Mouse (Mus musculus) left cerebral cortex, postnatal 4 days (tissue): ENCODE measurements around the gene Wdr46. TPM values are rescaled to one million over a fixed set of nuclear protein-coding genes. Genes with fewer than 3 reads are reported as not detected.

Experiments
- DNase-seq: peaks from one replicate; pipeline ENCODE4 v3.0.0-alpha.2; 2022
- intact Hi-C: fragments of 180-260 bp; cut with DNase I; formaldehyde crosslinking; loops from one replicate; pipeline ENCODE4 v1.15.1; 2025
- total RNA-seq, 2 experiments: library from RNA; stranded (reverse); gene quantifications; 2 replicates each; pipeline ENCODE4 v1.2.3; 2021

Gene Wdr46
- total RNA-seq, 2 experiments from 2014 or later = 30.1 to 36.6 TPM

DNA sequence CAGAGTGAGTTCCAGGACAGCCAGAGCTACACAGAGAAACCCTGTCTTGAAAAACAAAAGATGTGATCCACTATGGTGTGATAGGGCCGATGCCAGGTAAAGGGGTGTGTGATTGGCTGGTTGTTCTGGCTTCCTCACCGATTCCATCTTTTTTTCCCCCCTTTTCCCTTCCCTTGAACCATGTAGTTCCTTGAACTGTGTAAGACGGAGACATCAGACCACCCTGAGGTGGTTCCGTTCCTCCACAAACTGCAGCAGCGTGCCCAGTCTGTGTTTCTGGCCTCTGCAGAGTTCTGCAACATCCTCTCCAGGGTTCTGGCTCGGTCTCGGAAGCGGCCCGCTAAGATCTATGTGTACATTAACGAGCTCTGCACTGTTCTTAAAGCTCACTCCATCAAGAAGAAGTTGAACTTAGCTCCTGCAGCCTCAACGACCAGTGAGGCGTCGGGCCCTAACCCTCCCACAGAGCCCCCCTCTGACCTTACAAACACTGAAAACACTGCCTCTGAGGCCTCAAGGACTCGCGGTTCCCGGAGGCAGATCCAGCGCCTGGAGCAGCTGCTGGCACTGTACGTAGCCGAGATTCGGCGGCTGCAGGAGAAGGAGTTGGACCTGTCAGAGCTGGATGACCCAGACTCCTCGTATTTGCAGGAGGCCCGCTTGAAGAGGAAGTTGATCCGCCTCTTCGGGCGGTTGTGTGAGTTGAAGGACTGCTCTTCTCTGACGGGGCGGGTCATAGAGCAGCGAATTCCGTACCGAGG is 29.2 kb upstream of the Wdr46 start:
- DNase-seq = no peak
- intact Hi-C loops = no loop called here

DNA sequence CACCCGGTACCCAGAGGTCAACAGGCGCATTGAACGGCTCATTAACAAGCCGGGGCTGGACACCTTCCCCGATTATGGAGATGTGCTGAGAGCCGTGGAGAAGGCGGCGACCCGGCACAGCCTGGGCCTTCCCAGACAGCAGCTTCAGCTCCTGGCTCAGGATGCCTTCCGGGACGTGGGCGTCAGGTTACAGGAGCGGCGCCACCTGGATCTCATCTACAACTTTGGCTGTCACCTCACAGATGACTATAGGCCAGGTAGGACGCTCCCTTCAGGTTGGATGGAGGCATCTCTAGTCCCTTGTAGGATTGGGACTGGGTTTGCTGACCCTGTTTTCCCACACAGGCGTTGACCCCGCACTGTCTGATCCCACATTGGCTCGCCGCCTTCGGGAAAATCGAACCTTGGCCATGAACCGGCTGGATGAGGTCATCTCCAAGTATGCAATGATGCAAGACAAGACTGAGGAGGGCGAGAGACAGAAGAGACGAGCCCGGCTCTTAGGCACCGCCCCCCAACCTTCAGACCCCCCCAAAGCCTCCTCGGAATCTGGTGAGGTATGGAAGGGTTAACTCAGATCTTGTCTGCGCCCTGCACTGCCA is 28.5 kb upstream of the Wdr46 start:
- no peak for DNase-seq

DNA sequence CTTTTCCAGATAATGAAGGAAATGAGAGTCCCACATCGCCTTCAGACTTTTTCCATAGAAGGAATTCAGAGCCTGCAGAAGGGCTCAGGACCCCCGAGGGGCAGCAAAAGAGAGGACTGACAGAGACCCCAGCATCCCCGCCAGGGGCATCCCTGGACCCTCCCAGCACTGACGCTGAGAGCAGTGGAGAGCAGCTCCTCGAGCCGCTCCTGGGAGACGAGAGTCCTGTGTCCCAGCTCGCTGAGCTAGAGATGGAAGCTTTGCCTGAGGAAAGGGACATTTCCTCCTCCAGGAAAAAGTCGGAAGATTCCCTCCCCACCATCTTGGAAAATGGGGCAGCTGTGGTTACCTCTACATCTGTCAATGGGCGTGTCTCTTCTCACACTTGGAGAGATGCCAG is 27.2 kb upstream of the Wdr46 start:
- intact Hi-C loops = no loop called here
- DNase-seq = no peak

More for the DNA sequence above, 28.5 kb upstream of the Wdr46 start:
- intact Hi-C loops = no loop called here

DNA sequence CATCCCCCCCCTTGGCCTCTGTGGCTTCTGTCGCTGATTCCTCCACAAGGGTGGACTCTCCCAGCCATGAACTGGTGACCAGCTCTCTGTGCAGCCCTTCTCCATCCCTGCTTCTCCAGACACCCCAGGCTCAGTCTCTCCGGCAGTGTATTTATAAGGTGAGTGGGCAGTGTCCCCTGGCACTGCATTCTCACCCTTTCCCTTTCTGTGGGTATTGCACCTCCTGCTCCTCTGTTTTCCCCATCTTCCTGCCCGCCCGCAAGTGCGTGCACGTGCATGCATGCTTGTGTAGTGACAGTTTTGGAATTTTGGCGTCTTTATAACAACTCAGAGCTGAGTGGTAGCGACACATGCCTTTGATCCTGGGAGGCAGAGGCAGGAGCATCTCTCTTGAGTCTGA is 26.6 kb upstream of the Wdr46 start:
- no peak for DNase-seq
- intact Hi-C loops = no loop called here

DNA sequence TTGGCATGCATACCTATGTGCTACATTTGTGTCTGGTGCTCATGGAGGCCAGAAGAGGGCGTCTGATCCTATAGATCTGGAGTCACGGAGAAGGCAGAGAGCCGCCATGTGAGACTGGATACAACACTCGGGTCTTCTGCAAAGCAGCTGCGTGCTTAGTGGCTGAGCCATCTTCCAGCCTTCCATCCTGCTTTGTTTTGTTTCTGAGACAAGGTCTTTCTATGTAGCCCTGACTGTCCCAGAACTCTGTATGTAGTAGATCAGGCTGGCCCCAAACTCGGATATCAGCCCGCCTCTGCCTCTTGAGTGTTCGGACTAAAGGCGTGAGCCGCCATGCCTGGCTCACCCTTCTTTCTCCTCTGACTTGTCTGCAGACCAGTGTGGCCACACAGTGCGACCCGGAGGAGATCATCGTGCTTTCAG is 25.5 kb upstream of the Wdr46 start:
- intact Hi-C loops = no loop called here
- no peak for DNase-seq

DNA sequence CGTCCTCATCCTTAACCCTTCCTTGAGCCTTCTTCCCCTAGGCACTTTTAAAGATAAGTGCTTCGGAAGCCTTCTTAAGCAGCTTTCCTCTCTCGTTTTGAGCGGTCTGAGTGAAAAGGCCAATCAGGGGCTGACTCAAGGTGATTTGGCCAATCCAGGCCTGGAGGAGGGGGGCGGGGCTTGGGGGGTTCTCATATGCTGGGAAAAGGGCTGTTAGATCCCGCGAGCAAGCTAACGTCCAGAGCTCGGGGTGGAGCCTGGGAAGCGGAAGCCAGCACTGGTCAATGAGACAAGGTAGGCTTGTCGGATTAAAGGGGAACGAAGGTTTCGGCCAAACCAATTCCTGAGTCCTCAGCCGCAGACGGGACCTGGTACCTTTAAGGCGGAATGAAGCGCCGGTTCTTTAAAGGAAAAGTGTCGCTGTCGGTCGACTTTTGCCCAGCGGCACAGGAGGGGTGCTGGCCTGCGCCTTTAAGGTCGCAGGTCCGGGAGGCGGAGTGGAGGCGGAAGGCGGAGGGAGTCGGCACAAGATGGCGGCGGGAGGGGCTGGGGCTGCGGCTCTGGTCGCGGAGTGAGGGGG is 24.7 kb upstream of the Wdr46 start, which contains the start of the genes Tapbp and Zbtb22:
Gene Tapbp (plus strand): TSS at position 229 of the 580 bp plus-strand sequence.
Gene Zbtb22 (plus strand): TSS at position 234 of the 580 bp plus-strand sequence.
- intact Hi-C loops = no loop called here
- DNase-seq = peak; percentile 99

DNA sequence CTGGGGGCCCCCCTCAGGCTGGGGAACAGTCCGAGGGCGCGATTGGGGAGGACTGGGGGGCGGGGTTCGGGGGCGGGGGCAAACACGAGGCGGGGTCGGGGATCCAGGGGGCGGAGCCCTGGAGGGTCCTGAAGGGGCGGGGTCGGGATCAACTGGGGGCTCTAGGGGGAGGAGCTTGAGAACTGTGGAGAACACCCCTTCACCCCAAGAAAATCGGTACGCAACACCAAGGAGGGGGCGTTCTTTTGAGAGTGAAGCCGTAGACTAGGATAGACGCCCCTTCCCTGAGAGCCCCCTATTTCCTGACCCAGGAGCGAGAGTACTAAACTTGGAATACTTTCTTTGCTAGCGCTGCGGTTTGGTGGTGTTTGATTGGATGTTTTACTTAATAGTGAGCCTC is 24.2 kb upstream of the Wdr46 start:
- no peak for DNase-seq
- intact Hi-C loops = no loop called here

DNA sequence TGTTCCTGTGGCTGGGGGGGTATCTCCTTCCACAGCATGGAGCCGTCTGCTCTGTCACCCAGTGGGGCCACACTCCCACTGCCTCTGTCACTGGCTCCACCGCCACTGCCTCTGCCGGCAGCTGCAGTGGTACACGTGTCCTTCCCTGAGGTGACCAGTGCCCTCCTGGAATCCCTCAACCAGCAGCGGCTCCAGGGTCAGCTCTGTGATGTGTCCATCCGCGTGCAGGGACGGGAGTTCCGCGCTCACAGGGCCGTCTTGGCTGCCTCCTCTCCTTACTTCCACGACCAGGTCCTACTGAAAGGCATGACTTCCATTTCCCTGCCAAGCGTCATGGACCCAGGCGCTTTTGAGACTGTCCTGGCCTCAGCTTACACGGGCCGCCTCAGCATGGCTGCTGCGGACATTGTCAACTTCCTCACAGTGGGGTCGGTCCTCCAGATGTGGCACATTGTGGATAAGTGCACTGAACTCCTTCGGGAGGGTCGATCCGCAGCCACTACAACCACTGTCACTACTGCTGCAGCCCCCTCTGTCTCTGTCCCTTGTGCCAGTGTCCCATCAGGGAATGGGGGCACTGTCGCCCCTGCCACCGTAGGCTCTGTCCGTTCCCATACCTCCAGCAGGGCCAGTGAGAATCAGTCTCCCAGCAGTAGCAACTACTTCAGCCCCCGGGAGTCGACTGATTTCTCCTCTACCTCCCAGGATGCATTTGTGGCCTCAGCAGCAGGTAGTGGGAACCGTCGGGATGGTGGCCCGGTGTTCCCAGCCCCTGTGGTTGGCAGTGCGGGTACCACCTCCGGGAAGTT is 23.4 kb upstream of the Wdr46 start:
- intact Hi-C loops = no loop called here
- no peak for DNase-seq

DNA sequence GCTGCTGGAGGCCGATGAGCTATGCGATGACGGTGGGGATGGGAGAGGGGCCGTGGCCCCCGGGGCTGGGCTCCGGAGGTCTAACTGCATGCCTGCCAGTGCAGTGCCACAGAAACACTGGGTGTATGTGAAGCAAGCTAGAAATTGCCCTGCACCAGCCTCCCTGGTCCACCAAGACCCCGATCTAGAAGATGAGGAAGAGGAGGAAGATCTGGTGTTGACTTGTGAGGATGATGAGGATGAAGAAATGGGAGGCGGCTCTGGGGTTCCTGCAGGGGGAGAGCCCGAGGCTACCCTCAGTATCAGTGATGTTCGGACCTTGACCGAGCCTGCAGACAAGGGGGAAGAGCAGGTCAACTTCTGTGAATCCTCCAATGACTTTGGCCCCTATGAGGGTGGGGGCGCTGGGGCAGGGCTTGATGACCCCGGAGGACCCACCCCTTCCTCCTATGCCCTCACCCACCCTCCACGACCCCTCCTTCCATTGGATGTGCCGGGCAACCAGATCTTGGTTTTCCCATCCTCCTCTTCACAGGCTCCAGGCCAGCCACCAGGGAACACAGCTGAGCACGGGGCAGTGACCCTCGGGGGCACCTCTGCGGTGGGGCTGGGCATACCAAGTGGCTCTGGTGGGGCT is 22.7 kb upstream of the Wdr46 start:
- no peak for DNase-seq
- intact Hi-C loops = no loop called here

DNA sequence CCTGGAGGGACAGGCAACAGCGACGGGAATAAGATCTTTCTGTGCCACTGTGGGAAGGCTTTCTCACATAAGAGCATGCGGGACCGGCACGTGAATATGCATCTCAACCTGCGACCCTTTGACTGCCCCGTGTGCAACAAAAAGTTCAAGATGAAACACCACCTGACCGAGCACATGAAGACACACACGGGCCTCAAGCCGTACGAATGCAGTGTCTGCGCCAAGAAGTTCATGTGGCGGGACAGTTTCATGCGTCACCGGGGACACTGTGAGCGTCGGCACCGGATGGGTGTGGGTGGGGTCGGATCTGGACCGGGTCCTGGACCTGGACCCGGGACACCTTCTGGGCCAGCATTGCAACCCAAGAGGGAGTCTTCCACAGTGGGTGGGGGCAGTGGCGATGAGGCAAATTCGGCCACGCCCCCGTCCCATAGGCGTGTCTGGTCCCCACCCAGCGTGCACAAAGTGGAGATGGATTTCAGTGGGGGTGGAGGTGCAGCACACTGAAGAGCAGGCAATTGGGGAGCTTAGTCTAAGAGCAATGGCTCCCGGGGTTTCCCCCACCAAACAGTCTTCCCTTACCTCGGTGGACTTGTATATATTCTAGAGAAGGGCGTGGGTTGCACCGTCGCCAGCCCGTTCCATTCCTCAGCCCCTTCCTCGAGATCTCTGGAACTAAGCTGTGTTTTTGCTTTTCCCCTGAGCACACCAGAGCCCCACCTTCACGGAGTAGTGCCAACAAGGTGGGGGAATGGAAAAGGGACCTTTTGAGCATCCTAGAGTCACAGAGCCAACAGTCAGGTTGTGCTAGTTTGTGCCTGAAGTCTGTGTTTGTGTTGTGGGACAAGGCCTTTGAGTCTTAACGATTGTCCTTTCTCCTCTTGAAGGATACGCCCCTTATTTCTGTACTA is 21.9 kb upstream of the Wdr46 start:
- DNase-seq = no peak

DNA sequence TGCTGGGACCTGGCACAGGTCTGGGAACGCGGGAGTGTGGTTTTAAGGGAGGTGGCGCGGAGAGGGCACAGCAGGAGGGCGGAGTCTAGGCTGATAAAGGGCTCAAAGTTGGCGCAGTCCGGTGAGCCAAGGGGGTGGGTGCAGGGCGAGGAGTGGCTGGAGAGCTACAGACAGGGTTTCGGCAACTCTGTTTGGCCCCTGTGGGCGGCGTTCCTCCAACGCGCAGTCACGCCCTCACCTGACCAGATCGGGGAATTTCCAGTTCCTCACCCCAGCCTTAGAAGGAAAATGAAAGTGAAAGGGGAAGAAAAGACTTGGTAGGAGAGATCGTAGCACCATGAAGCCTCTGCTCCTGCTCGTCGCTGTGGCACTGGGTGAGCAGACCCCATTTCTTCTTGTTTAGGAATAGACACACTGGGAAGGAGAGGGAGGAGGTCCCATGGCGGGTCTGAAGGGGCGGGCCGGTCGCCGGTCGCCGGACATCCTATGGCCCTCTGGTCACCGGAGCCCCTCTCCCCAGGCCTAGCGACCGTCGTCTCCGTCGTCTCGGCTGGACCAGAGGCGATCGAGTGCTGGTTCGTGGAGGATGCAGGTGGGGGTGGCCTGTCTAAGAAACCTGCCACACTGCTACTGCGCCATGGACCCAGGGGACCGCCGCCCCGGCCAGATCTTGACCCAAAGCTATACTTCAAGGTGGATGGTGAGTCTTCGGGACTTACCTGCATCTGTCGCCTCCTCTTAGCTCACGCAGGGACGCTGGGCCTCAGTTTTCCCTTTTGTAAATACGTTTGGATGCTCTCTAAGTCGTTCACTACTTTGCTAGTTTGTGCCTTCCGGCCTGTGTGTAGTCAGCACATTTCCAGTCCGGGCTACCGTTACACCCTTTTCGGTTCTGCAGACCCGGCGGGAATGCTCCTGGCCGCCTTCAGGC is 20.8 kb upstream of the Wdr46 start:
- peak; percentile 59 for DNase-seq
- intact Hi-C loops = no loop called here

More for the DNA sequence above, 21.9 kb upstream of the Wdr46 start:
- intact Hi-C loops = no loop called here

DNA sequence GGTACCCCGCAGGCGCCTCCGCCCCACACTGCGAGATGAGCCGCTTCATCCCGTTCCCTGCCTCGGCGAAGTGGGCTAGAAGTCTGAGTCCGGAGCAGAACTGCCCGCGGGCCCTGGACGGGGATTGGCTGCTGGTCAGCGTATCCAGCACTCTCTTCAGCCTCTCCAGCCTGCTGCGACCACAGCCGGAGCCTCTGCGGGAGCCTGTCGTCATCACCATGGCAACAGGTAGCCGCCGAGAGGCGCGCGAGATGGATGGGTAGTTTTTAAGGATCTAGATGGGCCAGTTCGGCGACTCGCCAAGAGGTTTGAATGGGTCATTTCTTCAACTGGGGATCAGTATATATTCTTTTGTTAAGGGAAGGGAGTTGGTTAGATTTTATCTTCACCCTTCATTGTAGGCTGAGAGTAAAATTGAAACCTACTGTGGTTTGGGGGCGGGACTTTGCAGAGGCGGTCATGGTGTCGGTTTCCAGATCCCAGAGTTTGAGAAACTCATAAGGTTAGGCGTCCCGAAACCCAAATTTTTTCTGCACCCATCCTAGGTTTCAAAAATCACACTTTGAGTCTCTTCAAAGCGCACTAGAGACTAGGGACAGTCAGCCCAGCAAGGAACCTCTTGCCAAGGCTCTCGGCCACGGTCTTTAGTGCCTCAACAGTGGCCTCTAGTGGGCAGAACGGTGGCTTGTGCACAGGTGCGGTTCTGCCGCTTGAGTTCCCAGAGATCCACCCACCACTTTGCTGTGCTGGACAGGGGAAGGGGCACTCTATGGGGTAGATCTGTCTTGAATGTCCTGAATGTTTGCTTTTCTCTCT is 20.0 kb upstream of the Wdr46 start:
- intact Hi-C loops = no loop called here
- peak; percentile 85 for DNase-seq

DNA sequence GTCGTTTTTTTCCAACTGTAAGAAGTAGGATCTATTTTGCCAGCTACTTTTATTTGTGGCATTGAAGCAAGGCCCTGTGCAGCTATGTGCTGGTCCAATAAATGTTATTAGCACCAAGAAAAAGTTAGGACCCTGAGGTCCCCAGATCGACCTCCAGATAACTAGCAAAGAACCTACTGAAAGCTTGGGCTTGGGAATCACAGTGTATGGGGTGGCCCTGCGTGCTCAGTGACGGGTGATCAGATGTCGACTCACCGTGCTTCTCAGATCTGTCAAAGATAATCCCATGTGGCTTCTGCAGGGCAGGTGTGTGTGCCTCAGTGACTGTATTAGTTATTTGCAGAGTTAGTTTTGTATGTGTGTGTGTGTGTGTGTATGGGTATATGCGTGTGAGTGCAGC is 19.1 kb upstream of the Wdr46 start:
- DNase-seq = no peak
- intact Hi-C loops = no loop called here

DNA sequence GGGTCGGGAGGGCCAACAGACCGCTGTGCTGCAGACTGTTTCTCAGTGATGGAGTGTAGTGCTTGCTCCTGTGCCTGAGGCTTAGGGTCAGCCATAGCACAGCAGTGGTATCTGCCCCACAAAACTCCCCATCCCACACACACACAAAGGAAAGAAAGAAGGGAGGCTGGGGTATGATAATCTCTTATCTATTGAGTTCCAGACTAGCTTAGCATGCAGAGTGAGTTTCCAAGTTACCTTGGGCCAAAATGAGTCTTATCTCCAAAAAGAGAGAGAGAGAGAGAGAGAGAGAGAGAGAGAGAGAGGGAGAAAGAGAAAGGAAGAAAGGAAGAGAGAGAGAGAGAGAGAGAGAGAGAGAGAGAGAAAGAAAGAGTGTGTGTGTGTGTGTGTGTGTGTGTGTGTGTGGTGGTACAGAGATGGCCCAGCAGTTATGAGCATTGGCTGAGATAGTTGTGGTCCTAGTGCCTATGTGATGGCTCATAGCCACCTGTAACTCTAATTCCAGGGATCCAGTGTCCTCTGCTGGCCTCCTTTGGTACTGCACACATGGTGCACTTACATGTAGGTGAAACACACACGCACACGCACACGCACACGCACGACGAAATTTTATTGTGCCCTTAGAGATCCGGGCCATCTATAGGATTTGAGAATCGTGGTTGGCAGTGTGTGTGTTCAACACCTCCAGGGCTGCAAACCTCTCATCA is 15.7 kb upstream of the Wdr46 start:
- DNase-seq = no peak
- intact Hi-C loops = no loop called here

DNA sequence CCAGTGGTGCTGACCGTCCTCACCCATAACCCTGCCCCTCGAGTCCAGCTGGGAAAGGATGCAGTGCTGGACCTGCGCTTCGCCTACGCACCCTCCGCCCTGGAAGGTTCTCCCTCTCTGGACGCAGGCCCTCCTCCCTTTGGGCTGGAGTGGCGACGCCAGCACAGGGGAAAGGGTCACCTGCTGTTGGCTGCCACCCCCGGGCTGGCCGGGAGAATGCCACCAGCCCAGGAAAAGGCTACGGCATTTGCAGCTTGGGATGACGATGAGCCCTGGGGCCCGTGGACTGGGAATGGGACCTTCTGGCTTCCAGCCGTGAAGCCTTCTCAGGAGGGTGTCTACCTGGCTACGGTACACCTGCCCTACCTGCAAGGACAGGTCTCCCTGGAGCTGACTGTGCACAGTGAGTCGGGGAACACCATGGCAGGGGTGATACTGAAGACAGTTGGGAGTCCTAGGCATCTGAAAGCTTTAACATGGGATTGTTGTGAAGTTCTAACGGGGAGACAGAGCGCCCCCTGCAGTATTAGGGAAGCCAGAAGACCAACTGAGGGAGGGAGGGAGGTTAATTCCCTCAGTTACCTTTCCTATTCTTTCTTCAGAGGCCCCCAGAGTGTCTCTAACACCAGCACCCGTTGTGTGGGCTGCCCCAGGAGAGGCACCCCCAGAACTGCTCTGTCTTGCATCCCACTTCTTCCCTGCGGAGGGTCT is 14.9 kb upstream of the Wdr46 start:
- no peak for DNase-seq
- intact Hi-C loops = no loop called here

DNA sequence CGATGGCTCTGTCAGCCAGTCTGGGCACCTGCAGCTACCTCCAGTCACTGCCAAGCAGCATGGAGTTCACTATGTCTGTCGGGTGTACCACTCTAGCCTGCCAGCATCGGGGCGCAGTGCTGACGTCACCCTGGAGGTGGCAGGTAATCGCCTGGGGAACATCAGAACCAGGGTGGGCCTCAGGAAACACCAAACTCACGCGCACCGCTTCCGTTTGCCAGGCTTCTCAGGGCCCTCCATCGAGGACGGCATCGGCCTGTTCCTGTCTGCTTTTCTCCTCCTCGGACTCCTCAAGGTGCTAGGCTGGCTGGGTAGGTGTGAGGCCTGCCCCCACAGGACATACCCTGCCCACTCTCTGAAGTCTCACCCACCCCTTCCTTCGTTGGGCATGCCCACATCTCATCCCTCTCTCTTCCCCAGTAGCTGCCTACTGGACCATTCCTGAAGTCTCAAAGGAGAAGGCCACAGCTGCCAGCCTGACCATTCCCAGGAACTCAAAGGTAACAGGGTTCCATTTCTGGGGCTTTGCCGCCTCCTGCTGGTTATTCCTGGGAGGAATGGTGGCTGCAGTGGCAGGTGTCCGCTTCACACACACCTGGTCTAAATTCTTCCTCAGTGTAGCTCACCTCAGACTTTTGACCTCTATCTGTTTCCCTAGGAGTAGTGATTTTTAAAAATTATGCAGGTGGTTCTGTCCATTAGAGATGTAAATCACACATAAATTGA is 14.1 kb upstream of the Wdr46 start:
- intact Hi-C loops = no loop called here
- no peak for DNase-seq
